Mouse (Mus musculus) lung, postnatal 14 days (tissue): Measurements from ENCODE around the gene Tom1l2.

Source experiments
- DNase-seq: peaks from one replicate; pipeline ENCODE4 v3.0.0; 2021

The Tom1l2 gene

GRCm38 (mm10) chr11:60302354-60303083 is 50.2 kb downstream of the Tom1l2 start:
- DNase-seq = no peak

- DNase-seq = no peak
Observed at GRCm38 (mm10) chr11:60301588-60302208, 51.0 kb downstream of the Tom1l2 start.

GRCm38 (mm10) chr11:60300318-60300717 is 52.4 kb downstream of the Tom1l2 start:
- no peak for DNase-seq

- DNase-seq = no peak
Observed at GRCm38 (mm10) chr11:60297772-60298171, 54.9 kb downstream of the Tom1l2 start.

- no peak for DNase-seq
Observed at GRCm38 (mm10) chr11:60294630-60295313, 57.9 kb downstream of the Tom1l2 start.

GRCm38 (mm10) chr11:60293683-60294629 is 58.7 kb downstream of the Tom1l2 start:
- DNase-seq = no peak

- peak; percentile 68 for DNase-seq
Observed at GRCm38 (mm10) chr11:60292718-60293117, 60.0 kb downstream of the Tom1l2 start.

GRCm38 (mm10) chr11:60288980-60289379 is 63.7 kb downstream of the Tom1l2 start:
- DNase-seq = no peak

- no peak for DNase-seq
Observed at GRCm38 (mm10) chr11:60286311-60286710, 66.4 kb downstream of the Tom1l2 start.

GRCm38 (mm10) chr11:60280429-60281414 is 72.0 kb downstream of the Tom1l2 start:
- DNase-seq = no peak

GRCm38 (mm10) chr11:60279483-60279882 is 73.2 kb downstream of the Tom1l2 start:
- DNase-seq = no peak

- no peak for DNase-seq
Observed at GRCm38 (mm10) chr11:60277771-60278170, 74.9 kb downstream of the Tom1l2 start.

GRCm38 (mm10) chr11:60277164-60277740 is 75.5 kb downstream of the Tom1l2 start:
- no peak for DNase-seq

- no peak for DNase-seq
Observed at GRCm38 (mm10) chr11:60276408-60277093, 76.2 kb downstream of the Tom1l2 start.

GRCm38 (mm10) chr11:60273273-60273805 is 79.4 kb downstream of the Tom1l2 start:
- no peak for DNase-seq

GRCm38 (mm10) chr11:60268563-60268962 is 84.1 kb downstream of the Tom1l2 start:
- no peak for DNase-seq

GRCm38 (mm10) chr11:60265271-60265985 is 87.3 kb downstream of the Tom1l2 start:
- DNase-seq = no peak

- no peak for DNase-seq
Observed at GRCm38 (mm10) chr11:60264651-60265050, 88.1 kb downstream of the Tom1l2 start.

- DNase-seq = no peak
Observed at GRCm38 (mm10) chr11:60262396-60262795, 90.3 kb downstream of the Tom1l2 start.

- no peak for DNase-seq
Observed at GRCm38 (mm10) chr11:60260743-60261142, 92.0 kb downstream of the Tom1l2 start.
